Mouse (Mus musculus) liver, embryonic 15.5 days (tissue): ENCODE measurements around the gene Prtg. TPM values are rescaled to one million over a fixed set of nuclear protein-coding genes. Genes with fewer than 3 reads are reported as not detected.
A peak's percentile ranks its signal among the peaks of the same experiment; 100 is the strongest.

ENCODE experiments used
- ATAC-seq: fragments of 200-750 bp; cut with Nextera tagmentation; 2 replicates; pipeline ENCODE4 v1.8.0; 2017; ENCODE audit warnings: moderate number of reproducible peaks, mild to moderate bottlenecking, moderate library complexity; ENCODE audit not compliant: insufficient read depth
- H3K27ac ChIP-seq: fragments of 300-500 bp; sonication (generic); replicated peaks from 2 replicates; pipeline ENCODE4 v1.5.1; 2015; ENCODE audit warnings: mild to moderate bottlenecking, inconsistent platforms
- H3K27me3 ChIP-seq: fragments of 300-500 bp; sonication (generic); 2 replicates; pipeline ENCODE4 v1.6.1; 2015; ENCODE audit warnings: mild to moderate bottlenecking, inconsistent platforms
- H3K36me3 ChIP-seq: fragments of 300-500 bp; sonication (generic); replicated peaks from 2 replicates; pipeline ENCODE4 v1.6.1; 2015; ENCODE audit warnings: moderate library complexity, mild to moderate bottlenecking, inconsistent platforms
- H3K4me1 ChIP-seq: fragments of 300-500 bp; sonication (generic); replicated peaks from 2 replicates; pipeline ENCODE4 v1.6.1; 2015; ENCODE audit warnings: inconsistent platforms
- H3K4me2 ChIP-seq: fragments of 300-500 bp; sonication (generic); 2 replicates; pipeline ENCODE4 v1.6.1; 2015; ENCODE audit warnings: moderate library complexity, mild to moderate bottlenecking, inconsistent platforms
- H3K4me3 ChIP-seq: fragments of 300-500 bp; sonication (generic); replicated peaks from 2 replicates; pipeline ENCODE4 v1.5.1; 2015; ENCODE audit warnings: mild to moderate bottlenecking, inconsistent platforms
- H3K9ac ChIP-seq: fragments of 300-500 bp; sonication (generic); 2 replicates; pipeline ENCODE4 v1.6.1; 2015; ENCODE audit warnings: moderate library complexity, mild to moderate bottlenecking, inconsistent platforms
- H3K9me3 ChIP-seq: fragments of 300-500 bp; sonication (generic); replicated peaks from 2 replicates; pipeline ENCODE4 v1.6.1; 2016; ENCODE audit warnings: inconsistent platforms
- WGBS: fragments of 180-500 bp; shearing (Covaris S2); methylation state at CpG from one replicate; pipeline ENCODE4 v1.1.7; 2015; ENCODE audit warnings: mixed read lengths; ENCODE audit not compliant: insufficient replicate concordance; 5-methylcytosine and 5-hydroxymethylcytosine counted together
- polyA plus RNA-seq: library from polyadenylated mRNA; unstranded; fragments of >200 nt; fragmentation: Nextera tagmentation; extraction: Ambion mirVana; gene quantifications from 2 replicates; pipeline ENCODE4 v1.2.1, GENCODE M21; 2015

Gene Prtg
- 0.08 and 0.15 TPM in 2 replicates for polyA plus RNA-seq

DNA sequence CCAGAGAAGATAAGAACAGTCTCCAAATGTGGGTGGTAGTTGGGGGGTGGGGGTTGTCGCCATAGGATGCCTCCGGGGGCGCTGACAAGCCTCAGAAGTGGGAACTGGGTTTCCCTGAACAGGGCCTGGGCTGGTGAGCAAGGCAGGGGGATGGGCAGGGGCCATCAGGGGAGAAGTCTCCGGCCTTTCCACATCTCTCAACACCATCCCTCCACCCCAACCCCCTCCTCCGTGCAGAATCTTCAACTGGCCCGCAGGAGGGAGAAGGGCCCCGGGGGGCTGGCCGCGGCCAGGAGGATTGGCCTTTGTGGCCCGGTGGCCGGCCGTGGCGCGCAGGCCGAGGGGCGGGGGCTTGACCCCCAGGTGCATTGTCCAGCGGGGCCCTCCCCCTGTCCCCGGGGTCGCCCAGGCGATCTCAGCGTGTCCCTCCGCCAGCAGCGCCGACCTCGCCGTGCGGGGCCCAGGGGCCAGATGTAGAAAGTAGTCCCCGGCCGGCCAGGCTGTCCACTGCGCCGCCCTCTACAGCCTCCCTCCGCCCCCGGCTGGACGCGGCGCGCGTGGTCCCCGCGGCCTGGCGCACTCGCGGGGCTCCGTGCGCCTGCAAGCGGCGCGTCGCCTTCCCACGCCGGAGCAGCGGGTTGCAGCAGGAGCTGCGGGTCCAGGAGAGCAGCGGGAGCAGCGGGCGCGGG, at the start of gene Prtg:
Prtg (plus strand) TSS at position 144 of the 689 bp plus-strand sequence.
- H3K9ac ChIP-seq: no peak within 1 kb of the TSS
- peak within 1 kb of the TSS; percentile 72 for H3K4me2 ChIP-seq
- H3K4me3 ChIP-seq: peak within 1 kb of the TSS; percentile 58
- H3K27ac ChIP-seq: no peak within 1 kb of the TSS
- ATAC-seq: 0 out of 2 replicates have a peak, but pooled peaks have one; percentile 37
- WGBS: under 1% methylated on average over 57 of the region's 57 CpGs
- H3K9me3 ChIP-seq: no peaks in the 10 kb centered on the region
- peaks cover 74% of the 10 kb centered on the region for H3K27me3 ChIP-seq
- no peaks in the 10 kb centered on the region for H3K36me3 ChIP-seq
- H3K4me1 ChIP-seq: peaks cover 12% of the 10 kb centered on the region

DNA sequence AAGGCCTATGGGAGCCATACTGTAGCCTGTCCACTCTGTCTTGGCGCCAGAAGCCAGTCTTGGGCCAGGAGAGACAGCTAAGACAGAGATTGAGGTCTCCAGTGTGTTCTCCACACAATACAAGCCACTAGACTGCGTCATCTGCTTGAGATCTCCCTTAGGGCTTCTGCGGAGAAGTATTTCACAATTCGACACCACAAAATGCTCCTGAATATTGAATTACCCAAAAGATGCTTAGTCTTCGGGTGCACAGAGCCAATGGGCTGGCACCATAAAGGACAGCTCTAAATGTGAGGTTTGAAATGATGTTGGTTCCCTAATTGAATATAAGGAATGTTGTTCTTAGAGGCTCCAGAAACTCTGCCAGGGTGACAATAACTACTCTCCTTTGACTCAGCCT, 49.5 kb upstream of the Prtg start:
- Histone ChIP-seq H3K4me2 (no peak overlapping the region), H3K9ac (no peak overlapping the region), H3K36me3 (no peaks in the 10 kb centered on the region), H3K27me3 (no peaks in the 10 kb centered on the region), H3K4me3 (no peak overlapping the region), H3K27ac (no peak overlapping the region), H3K9me3 (no peaks in the 10 kb centered on the region), H3K4me1 (no peaks in the 10 kb centered on the region)
- ATAC-seq: no peak
- WGBS: 58% methylated on average over 5 of the region's 5 CpGs

DNA sequence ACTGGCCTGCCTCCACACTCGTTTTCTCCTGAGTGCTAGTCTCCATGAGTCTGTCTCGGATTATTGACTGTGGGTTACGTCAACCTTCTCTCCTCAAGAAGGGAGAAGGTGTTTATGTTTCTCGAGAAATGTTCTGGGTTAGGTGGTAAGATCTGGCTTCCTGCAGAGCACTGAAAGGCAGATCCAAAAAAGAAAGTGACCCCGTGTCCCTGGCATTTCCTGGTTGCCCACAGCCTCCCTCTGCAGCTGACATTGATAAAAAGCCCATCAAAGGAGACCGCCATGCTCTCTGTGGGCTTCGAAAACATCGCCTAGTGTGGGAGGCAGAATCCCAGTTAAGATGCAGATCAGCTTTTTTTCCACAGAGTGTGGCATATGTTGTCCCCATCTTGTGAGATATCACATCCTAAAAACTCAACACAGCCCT, 48.0 kb upstream of the Prtg start:
- H3K4me3 ChIP-seq: no peak overlapping the region
- no peak for ATAC-seq
- no peak overlapping the region for H3K4me2 ChIP-seq
- WGBS: 43% methylated on average over 8 of the region's 8 CpGs
- H3K9me3 ChIP-seq: no peaks in the 10 kb centered on the region
- no peak overlapping the region for H3K9ac ChIP-seq
- H3K27me3 ChIP-seq: no peaks in the 10 kb centered on the region
- no peaks in the 10 kb centered on the region for H3K4me1 ChIP-seq
- H3K36me3 ChIP-seq: no peaks in the 10 kb centered on the region
- H3K27ac ChIP-seq: no peak overlapping the region

DNA sequence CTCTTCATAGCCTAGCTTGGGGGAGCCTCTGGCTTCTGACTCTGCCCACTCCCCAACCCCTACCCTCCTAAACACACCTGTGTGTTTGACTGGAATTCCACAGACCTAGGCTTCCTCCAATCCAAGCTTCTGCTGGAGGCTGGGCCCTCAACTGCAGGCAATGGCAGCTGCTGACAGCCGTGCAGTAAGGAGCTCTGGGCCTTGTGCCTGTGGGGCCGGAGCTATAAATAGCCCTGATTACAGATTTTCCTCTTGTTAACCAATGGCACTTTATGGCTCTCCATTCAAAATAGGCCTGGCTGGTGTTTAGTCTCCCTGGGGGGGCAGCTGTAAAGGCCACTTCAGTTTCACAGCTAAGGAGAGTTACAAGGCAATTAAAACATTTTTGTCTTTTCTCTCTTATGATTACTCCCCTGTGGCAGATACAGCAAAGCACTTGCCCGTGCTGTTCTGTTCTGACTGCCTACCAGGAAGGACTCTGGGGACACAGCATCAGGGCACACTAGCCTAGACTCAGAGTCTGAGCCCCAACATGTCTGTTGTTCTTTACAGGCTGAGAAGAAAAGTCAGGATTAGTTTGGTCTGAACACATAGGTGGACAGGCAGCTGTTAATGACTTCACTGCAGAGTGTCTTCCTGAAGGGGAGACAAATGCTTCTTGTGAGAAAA, 43.5 kb upstream of the Prtg start:
- Histone ChIP-seq H3K4me1 (no peaks in the 10 kb centered on the region; the same call in 1 of the 2 replicates), H3K9ac (no peak overlapping the region), H3K9me3 (no peaks in the 10 kb centered on the region), H3K36me3 (no peaks in the 10 kb centered on the region), H3K4me3 (no peak overlapping the region), H3K27ac (no peak overlapping the region), H3K4me2 (no peak overlapping the region), H3K27me3 (no peaks in the 10 kb centered on the region)
- 33% methylated on average over 3 of the region's 3 CpGs for WGBS
- no peak for ATAC-seq

DNA sequence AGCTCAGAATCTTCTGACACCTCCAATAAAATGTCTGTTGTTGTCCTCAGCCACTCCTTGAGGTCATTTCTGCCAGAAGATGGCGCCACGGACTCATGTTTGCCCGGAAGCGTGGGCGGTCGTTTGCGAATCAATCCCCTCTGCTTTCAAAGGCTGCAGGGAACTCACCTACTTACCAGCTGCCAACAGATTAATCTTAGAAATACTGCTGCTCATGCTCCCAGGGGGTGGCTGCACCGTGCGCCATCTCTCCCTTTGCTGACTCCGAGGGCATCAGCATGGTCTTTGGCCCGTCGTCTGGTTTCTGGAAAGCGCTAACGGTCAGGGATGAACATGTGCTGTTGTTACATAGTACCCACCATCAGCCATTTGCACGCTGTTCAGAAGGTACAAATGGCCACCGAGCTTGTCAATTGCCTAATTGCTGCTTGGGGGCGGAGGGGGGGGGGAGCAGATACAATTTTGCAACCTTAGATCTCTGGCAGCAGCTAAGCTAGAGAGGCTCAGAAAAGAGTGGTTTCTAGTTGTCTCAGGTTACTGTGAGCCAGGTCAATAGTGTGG, 39.8 kb upstream of the Prtg start:
- Histone ChIP-seq H3K27me3 (no peaks in the 10 kb centered on the region), H3K4me3 (peak overlapping the region; percentile 39), H3K9ac (0 out of 2 replicates have a peak overlapping the region, but pooled peaks have one; percentile 18), H3K27ac (no peak overlapping the region), H3K4me2 (peak overlapping the region; percentile 69), H3K4me1 (no peaks in the 10 kb centered on the region; the same call in 1 of the 2 replicates), H3K36me3 (no peaks in the 10 kb centered on the region), H3K9me3 (no peaks in the 10 kb centered on the region)
- peak; percentile 51; the same call in 1 of the 2 replicates for ATAC-seq
- 1% methylated on average over 17 of the region's 17 CpGs for WGBS

DNA sequence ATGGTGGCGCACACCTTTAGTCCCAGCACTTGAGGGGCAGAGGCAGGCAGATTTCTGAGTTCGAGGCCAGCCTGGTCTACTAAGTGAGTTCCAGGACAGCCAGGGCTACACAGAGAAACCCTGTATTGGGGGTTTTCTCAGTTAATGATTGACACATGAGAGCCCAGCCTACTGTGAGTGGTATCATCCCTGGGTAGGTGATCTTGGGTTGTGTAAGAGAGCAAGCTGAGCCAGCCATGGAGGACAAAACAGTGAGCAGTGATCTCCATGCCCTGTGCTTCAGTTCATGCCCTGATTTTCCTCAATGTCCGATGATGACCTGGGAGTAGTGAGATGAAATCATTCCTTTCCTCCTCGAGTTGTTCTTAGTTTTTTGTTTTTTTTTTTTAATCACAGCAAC, 31.7 kb upstream of the Prtg start:
- Histone ChIP-seq H3K36me3 (no peaks in the 10 kb centered on the region), H3K27me3 (0 out of 2 replicates have a peak, but pooled peaks cover 3% of the 10 kb centered on the region), H3K9me3 (no peaks in the 10 kb centered on the region), H3K4me1 (no peaks in the 10 kb centered on the region), H3K9ac (no peak overlapping the region), H3K4me3 (no peak overlapping the region), H3K27ac (no peak overlapping the region), H3K4me2 (no peak overlapping the region)
- ATAC-seq: no peak
- 57% methylated on average over 3 of the region's 4 CpGs for WGBS

DNA sequence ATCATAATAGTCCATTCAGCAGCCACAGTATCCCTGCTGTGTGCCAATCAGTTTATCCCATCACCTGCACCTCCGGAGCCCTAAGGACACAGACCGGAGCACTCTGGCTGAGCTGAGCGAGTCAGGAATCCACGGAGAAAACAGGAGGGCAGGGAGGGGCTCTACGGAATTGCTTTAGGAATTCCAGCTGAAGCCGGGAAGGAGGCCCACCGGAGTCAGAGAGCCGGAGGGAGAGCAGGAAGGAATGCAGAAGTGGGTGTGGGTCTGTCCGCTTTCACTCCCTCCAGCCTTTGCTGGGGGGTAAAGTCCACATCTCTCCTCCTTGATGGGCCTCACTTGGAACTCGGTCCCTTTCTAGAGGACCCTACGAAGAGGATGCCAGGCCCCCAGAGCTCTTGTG, 27.7 kb upstream of the Prtg start:
- Histone ChIP-seq H3K4me2 (no peak overlapping the region), H3K9me3 (no peaks in the 10 kb centered on the region), H3K9ac (no peak overlapping the region), H3K36me3 (no peaks in the 10 kb centered on the region), H3K27ac (no peak overlapping the region), H3K4me3 (no peak overlapping the region), H3K4me1 (no peaks in the 10 kb centered on the region), H3K27me3 (peaks cover 10% of the 10 kb centered on the region; the same call in 1 of the 2 replicates)
- no peak for ATAC-seq
- WGBS: 50% methylated on average over 11 of the region's 11 CpGs

DNA sequence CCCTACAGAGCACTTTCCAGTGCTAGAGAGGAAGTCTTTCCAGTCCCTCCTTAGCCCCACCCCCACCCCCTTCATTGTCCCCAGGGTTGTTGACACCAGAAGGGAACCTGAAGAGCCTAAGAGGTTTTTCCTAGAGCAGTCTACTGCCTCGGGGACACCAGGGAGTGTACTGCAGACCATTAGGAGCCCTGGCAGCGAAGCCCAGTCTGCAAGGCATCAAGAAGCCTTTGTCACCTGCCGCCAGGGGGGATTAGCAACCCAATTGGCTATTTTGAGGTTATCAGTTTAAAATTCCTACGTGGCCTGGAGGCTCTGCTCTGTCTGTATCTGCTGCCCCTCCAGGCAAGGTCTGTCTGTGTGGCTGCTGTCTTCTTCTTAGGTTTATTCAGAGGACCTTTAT, 26.9 kb upstream of the Prtg start:
- H3K27ac ChIP-seq: no peak overlapping the region
- H3K36me3 ChIP-seq: no peaks in the 10 kb centered on the region
- H3K4me2 ChIP-seq: no peak overlapping the region
- peaks cover 10% of the 10 kb centered on the region; the same call in 1 of the 2 replicates for H3K27me3 ChIP-seq
- 26% methylated on average over 4 of the region's 4 CpGs for WGBS
- no peaks in the 10 kb centered on the region for H3K4me1 ChIP-seq
- no peak overlapping the region for H3K9ac ChIP-seq
- H3K9me3 ChIP-seq: no peaks in the 10 kb centered on the region
- H3K4me3 ChIP-seq: no peak overlapping the region
- no peak for ATAC-seq

DNA sequence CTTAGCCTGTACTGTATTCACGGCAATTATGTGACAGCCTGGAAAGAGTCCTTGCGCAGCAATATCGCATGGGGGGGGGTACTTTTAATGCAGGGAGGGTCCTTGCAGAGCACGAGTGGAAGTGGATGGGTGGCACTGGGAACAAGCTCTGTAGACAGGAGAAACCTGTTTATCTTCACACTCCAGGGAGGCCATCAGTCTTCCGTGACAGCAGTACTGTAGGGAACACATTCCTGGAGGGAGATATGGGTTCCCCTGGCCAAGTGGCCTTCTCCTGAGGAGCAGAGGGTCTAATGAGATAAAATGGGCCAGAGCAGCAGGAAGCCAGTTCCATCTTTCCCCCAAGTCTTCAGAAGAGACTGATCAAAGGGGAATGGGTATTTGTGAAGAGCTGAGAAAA, 26.0 kb upstream of the Prtg start:
- 37% methylated on average over 5 of the region's 5 CpGs for WGBS
- no peaks in the 10 kb centered on the region for H3K36me3 ChIP-seq
- no peak overlapping the region for H3K4me2 ChIP-seq
- no peaks in the 10 kb centered on the region for H3K4me1 ChIP-seq
- H3K9me3 ChIP-seq: no peaks in the 10 kb centered on the region
- peaks cover 10% of the 10 kb centered on the region; the same call in 1 of the 2 replicates for H3K27me3 ChIP-seq
- H3K27ac ChIP-seq: no peak overlapping the region
- ATAC-seq: no peak
- no peak overlapping the region for H3K9ac ChIP-seq
- no peak overlapping the region for H3K4me3 ChIP-seq

DNA sequence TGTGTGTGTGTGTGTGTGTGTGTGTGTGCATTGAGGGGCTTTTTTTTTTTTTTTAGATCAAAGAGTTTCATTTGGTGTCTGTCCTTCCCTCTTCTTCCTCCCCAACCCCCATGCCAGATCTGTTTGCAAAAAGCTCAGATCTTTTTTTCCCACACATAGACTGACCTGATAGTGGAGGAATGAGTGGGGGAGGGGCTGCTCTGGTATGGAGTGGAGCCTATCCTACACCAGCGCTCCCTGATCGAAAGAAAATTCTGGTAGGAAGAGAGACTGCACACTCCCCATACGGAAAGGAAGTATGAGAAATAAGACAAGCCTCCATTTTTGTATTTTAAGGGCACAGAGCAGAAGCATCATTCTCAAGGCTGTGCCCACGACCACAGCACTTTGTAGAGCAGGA, 25.2 kb upstream of the Prtg start:
- ATAC-seq: no peak
- Histone ChIP-seq H3K27me3 (peaks cover 10% of the 10 kb centered on the region; the same call in 1 of the 2 replicates), H3K9ac (no peak overlapping the region), H3K4me3 (no peak overlapping the region), H3K9me3 (no peaks in the 10 kb centered on the region), H3K4me1 (no peaks in the 10 kb centered on the region), H3K27ac (no peak overlapping the region), H3K36me3 (no peaks in the 10 kb centered on the region), H3K4me2 (no peak overlapping the region)
- whole genome bisulfite sequencing: 24% methylated on average over 4 of the region's 4 CpGs

DNA sequence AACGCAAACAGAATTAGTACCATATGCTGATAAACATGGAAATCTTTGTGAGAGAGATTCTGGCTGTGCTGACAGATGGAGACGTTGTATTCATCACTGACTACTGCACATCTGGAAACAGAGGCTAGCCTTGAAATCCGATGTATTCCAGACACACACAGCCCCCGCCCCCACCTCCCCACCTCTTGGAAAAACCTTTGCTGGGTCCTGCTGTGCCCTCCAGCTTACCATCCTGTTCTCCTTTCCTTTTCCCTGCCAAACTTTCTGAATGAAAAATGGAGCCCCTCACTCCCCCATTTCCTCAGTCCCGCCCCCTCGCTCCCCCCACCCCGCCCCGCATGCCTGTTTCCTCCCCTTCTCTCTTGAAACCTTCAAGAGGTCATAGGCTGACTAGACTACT, 24.6 kb upstream of the Prtg start:
- Histone ChIP-seq H3K27me3 (peaks cover 10% of the 10 kb centered on the region; the same call in 1 of the 2 replicates), H3K4me3 (no peak overlapping the region), H3K4me1 (no peaks in the 10 kb centered on the region), H3K36me3 (no peaks in the 10 kb centered on the region), H3K4me2 (no peak overlapping the region), H3K9ac (no peak overlapping the region), H3K9me3 (no peaks in the 10 kb centered on the region), H3K27ac (no peak overlapping the region)
- WGBS: 37% methylated on average over 8 of the region's 8 CpGs
- no peak for ATAC-seq
